Mouse (Mus musculus) olfactory bulb, adult 2 months (tissue): Measurements from ENCODE around the gene Pde4b. TPM values are rescaled to one million over a fixed set of nuclear protein-coding genes. Genes with fewer than 3 reads are reported as not detected.

Experiments used
- H3K27ac ChIP-seq: fragments of 200-500 bp; 2 replicates; pipeline ENCODE4 v1.5.1; 2012; ENCODE audit warnings: low read depth, low read length; ENCODE audit not compliant: insufficient read depth
- H3K4me1 ChIP-seq: fragments of 200-500 bp; 2 replicates; pipeline ENCODE4 v1.6.1; 2012; ENCODE audit warnings: low read length; ENCODE audit not compliant: control insufficient read depth, insufficient read depth
- H3K4me3 ChIP-seq: fragments of 200-500 bp; 2 replicates; pipeline ENCODE4 v1.5.1; 2012; ENCODE audit warnings: mild to moderate bottlenecking, low read depth, low read length, moderate library complexity; ENCODE audit not compliant: insufficient read depth
- CTCF ChIP-seq: fragments of 200-500 bp; IDR thresholded peaks from 2 replicates; pipeline ENCODE4 v1.5.1; 2012; ENCODE audit warnings: low read depth, mild to moderate bottlenecking, low read length, moderate library complexity; ENCODE audit not compliant: insufficient read depth
- POLR2A ChIP-seq: fragments of 200-500 bp; IDR thresholded peaks from 2 replicates; pipeline ENCODE4 v1.6.1; 2012; ENCODE audit warnings: mild to moderate bottlenecking, low read depth, low read length, moderate library complexity; ENCODE audit not compliant: insufficient read depth
- WGBS: fragments of 180-500 bp; shearing (Covaris S2); methylation state at CpG from one replicate; pipeline ENCODE4 v1.1.7; 2018; 5-methylcytosine and 5-hydroxymethylcytosine counted together
- polyA plus RNA-seq: library from polyadenylated mRNA; stranded (reverse); fragments of >200 nt; gene quantifications from 2 replicates; pipeline ENCODE4 v1.2.4, GENCODE M21; 2012; ENCODE audit warnings: low replicate concordance; ENCODE audit not compliant: missing spikeins, insufficient read depth, insufficient read length

Gene Pde4b
- polyA plus RNA-seq, 1 experiment: not detected

DNA sequence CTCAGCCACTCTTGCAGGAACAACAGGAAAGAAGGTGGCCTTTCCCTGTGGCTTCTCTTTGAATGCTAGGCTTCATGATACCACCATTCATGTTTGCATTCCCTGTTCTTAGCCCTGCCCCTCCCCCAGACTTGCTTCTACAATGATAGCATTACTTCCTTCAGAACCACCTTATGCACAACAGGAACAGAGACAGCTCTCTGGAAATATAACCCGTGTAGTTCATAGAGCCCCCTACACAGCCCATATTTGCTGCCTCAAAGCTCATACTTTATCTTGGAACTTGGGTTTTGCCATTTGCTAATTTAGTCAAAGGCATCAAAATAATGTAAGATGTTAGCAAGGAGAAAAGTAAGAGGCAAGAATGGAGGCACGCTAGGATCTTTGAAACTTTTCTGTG is 479.8 kb downstream of the Pde4b start:
- TF ChIP-seq POLR2A (no peak), CTCF (no peak)
- Histone ChIP-seq H3K27ac (no peak overlapping the region), H3K4me3 (no peak overlapping the region), H3K4me1 (peaks cover 5% of the 10 kb centered on the region; the same call in 1 of the 2 replicates)
- WGBS: 79% methylated on average over 2 of the region's 2 CpGs

DNA sequence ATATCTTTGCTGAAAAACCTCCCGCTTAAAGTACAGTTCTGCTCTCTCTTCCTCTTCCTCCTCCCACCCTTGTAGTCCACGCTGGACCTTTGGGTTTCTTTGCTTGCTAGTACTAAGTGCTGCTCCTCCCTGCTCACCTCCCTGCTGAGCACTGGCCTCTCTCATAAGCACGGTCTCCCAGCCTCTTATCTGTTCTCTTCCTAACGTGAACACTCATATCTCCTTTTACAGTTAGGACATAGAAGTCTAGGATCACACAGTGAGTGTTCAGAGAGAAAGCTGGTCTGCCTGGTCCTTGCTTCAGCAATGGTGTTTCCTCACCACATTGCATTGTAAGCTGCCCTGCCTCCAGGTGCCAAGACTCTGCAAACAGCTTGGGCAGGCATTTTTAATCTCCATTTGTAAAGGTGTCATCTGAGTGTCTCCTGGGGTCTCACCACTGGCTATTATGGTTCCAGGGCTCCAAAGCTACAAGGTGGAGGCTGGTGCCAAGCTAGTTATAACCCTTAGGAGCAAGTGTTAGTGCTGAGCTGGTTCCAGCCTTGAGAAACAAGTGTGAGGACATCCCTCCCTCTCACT is 480.4 kb downstream of the Pde4b start:
- H3K4me1 ChIP-seq: peaks cover 5% of the 10 kb centered on the region; the same call in 1 of the 2 replicates
- no peak overlapping the region for H3K27ac ChIP-seq
- no peak for TF ChIP-seq POLR2A
- no peak for TF ChIP-seq CTCF
- no peak overlapping the region for H3K4me3 ChIP-seq
- 71% methylated on average over 4 of the region's 4 CpGs for WGBS

DNA sequence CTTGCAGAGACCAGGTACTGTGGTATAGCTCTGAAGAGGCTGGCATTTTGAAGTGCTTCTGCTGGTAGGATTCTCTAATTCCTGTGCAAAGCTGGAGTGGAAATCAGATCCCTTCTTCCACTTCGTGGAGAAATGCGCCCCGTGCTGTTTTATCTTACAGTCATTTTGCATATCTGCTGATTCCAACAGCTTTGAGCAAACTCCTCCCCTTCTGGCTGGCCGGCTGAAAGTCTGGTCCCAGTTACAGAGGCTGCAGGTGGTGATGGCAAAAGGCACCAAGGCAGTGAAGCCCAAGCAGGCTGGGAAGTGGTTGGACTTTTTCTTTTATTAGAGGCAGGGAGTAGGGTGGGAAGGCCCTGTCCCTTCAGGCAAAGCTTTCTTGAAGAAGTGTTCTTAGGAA is 481.2 kb downstream of the Pde4b start:
- Histone ChIP-seq H3K4me1 (peaks cover 5% of the 10 kb centered on the region; the same call in 1 of the 2 replicates), H3K4me3 (no peak overlapping the region), H3K27ac (no peak overlapping the region)
- TF ChIP-seq POLR2A: no peak
- TF ChIP-seq CTCF: no peak
- 35% methylated on average over 4 of the region's 4 CpGs for WGBS

DNA sequence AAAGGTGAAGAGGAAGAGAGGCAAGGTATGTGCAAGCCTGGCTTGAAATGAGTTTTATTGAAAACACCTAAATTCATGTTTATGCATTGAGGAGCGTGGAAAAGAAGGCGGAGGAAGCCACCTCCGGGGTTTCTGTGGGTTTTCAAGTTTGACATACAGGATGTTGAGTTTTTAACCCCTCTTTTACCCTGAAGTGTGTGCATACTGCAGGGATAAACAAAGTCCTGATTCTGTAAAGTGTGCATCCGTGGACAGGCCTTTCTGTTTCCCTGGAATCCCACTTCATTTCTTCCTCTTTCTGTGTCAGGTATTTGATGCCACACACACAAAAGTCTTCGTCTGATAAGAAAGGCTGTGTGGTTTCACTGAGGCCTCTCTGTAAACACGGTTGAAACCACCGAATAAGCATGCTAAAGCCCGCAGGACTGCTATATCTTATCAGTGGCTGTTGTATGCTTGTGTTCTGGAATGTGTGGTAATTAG is 481.8 kb downstream of the Pde4b start:
- 71% methylated on average over 8 of the region's 8 CpGs for WGBS
- no peak for TF ChIP-seq CTCF
- no peak for TF ChIP-seq POLR2A
- no peak overlapping the region for H3K27ac ChIP-seq

DNA sequence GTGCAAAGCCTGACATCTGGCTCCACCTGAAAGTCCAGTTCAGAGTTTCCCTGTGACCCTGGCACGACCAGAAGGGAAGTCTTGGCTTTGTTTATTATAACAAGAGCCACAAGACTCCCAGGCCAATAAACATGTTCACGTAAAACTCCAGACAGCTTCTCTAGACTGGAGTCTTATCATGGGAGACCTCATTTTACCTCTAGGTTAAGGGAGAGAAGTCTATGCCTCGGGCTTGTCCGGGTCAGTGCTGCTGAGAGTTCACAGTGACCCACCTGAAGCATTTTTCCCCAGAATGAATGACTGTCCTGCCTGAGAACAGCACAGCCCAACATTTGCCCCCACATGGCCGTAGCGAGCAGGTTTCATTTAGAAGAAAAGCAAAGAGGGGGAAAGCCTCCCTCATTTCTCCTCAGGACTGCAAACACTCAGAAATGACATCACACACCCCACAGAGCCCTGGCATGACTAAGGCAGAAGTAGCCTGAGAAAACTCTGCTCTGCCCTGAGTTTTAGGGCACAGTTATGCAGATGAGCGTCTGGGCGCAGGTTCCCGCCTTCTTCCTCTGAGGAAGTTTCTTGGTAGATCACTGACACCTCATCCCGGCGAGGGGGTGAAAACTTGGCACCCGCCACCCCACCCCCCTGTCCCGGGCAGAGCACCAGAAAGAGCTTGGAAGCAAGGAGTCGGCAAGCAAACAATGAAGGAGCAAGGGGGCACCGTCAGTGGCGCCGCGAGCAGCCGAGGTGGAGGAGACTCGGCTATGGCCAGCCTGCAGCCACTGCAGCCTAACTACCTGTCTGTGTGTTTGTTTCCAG is 482.8 kb downstream of the Pde4b start:
- Histone ChIP-seq H3K4me1 (peaks cover 8% of the 10 kb centered on the region; the same call in 1 of the 2 replicates), H3K4me3 (peak overlapping the region; percentile 30), H3K27ac (peak overlapping the region; percentile 60)
- 18% methylated on average over 20 of the region's 20 CpGs for WGBS
- no peak for TF ChIP-seq CTCF
- no peak for TF ChIP-seq POLR2A

More for the DNA sequence above, 481.8 kb downstream of the Pde4b start:
- no peak overlapping the region for H3K4me3 ChIP-seq
- peaks cover 6% of the 10 kb centered on the region; the same call in 1 of the 2 replicates for H3K4me1 ChIP-seq

DNA sequence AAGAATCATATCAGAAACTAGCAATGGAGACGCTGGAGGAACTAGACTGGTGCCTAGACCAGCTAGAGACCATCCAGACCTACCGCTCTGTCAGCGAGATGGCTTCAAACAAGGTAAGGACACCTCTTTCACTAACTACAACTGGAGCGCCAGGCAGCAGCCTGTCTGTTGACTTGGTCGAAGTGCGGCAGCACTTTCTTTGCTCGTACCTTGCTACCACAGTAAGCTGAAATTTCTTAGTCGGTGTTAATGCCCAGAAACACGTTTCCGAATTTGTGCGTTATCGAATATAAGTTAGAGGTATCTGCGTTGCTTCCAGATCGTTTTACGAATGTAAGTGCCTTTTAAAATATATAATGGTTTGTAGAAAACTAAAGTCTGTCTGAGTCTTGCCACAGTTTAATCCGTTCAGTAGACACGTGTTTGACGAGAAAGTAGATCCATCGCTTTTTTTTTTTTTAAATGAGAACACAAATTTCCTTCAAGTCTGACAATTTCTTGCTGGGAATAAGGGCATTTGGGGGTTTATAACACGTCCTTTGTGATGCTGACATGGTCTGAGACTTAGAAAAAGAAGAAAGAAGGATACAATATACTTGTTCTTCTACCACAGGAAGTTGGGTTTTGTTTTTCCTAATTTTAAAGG is 483.5 kb downstream of the Pde4b start:
- TF ChIP-seq POLR2A: no peak
- TF ChIP-seq CTCF: no peak
- H3K4me1 ChIP-seq: peaks cover 11% of the 10 kb centered on the region
- peak overlapping the region; percentile 30 for H3K4me3 ChIP-seq
- peak overlapping the region; percentile 60 for H3K27ac ChIP-seq
- whole genome bisulfite sequencing: 30% methylated on average over 20 of the region's 20 CpGs

DNA sequence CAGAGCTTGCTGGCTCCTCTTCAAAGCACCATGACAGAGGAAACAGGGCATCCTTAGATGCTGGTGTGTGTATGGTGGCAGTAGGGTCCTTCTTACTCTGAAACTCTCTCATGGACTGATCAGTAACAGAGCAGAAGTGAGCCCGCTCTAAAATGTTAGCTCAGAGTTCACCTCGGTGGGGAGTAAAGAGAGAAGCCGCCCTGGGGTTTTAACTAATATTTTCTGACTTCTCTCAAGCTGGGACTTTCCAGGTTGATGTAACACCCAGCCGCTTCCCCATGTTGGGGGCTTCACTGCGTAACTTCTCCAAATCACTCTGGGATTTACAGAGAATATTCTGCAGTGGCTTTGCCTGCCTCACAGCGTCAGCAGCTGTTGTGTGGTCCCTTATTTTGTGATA is 484.7 kb downstream of the Pde4b start:
- 69% methylated on average over 6 of the region's 6 CpGs for WGBS
- TF ChIP-seq CTCF (no peak), POLR2A (no peak)
- Histone ChIP-seq H3K4me1 (peaks cover 11% of the 10 kb centered on the region), H3K27ac (no peak overlapping the region), H3K4me3 (no peak overlapping the region)

DNA sequence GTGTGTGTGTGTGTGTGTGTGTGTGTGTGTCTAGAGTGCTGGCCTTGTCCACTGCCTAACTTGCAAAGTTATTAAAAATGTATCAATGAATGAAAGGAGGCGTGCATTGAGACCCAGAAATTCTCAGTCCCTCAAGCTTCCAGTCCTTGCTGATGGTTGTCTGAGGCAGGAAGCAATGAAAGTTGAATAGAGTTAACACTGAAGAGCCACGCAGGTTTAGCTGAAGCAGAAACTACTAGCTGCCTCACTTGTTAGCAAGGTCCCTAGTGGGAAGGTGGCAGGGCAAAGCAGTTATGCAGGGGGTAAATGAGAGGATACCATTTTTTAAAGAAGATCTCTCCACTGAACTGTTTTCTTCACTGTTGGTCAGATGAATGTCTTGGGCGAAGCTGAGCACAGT is 485.2 kb downstream of the Pde4b start:
- TF ChIP-seq POLR2A: no peak
- Histone ChIP-seq H3K4me1 (peaks cover 11% of the 10 kb centered on the region), H3K4me3 (no peak overlapping the region), H3K27ac (no peak overlapping the region)
- WGBS: 81% methylated on average over 3 of the region's 3 CpGs

DNA sequence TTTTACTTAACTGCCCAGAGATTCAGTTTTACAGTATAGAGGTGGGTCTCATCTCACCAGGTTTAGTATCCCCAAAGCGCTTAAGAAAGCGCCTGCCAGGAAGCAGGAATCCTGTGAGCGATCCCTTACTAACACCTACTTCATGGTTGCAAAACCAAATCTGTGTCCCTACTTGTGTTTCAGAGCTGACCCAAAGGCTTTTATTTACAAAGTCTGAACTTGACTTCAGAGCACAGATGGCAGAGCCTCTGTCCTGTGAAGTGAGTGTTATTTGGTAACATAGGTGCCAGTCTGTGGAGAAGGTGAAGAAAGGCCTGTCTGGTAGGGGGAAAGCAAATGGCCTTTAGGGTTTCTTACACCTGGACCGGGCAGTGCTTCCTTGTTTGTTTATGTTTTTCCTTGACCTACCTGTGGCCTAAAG is 486.0 kb downstream of the Pde4b start:
- TF ChIP-seq CTCF (no peak), POLR2A (no peak)
- H3K4me1 ChIP-seq: peaks cover 11% of the 10 kb centered on the region
- H3K4me3 ChIP-seq: no peak overlapping the region
- WGBS: 93% methylated on average over 4 of the region's 4 CpGs
- H3K27ac ChIP-seq: no peak overlapping the region; the same call in 1 of the 2 replicates
